Mouse (Mus musculus) forebrain, embryonic 11.5 days (tissue): ENCODE data around the gene Oxsr1. TPM values are rescaled to one million over a fixed set of nuclear protein-coding genes. Genes with fewer than 3 reads are reported as not detected.

Source experiments
- ATAC-seq: fragments of 200-750 bp; cut with Nextera tagmentation; replicated peaks from 2 replicates; pipeline ENCODE4 v1.8.0; 2017; ENCODE audit warnings: moderate TSS enrichment; ENCODE audit not compliant: low FRiP score
- DNase-seq: peaks from one replicate; pipeline ENCODE4 v3.0.0-alpha.2; 2017; ENCODE audit warnings: low spot score
- H3K27ac ChIP-seq: fragments of 300-500 bp; sonication (generic); 2 replicates; pipeline ENCODE4 v1.5.1; 2014; ENCODE audit warnings: low read depth, low read length
- H3K27me3 ChIP-seq: fragments of 300-500 bp; sonication (generic); 2 replicates; pipeline ENCODE4 v1.6.1; 2014; ENCODE audit warnings: mild to moderate bottlenecking, low read length, mixed read lengths; ENCODE audit not compliant: control insufficient read depth, insufficient read depth
- H3K36me3 ChIP-seq: fragments of 300-500 bp; sonication (generic); 2 replicates; pipeline ENCODE4 v1.6.1; 2014; ENCODE audit warnings: mild to moderate bottlenecking, low read length, moderate library complexity, mixed read lengths; ENCODE audit not compliant: control insufficient read depth, insufficient read depth
- H3K4me1 ChIP-seq: fragments of 300-500 bp; sonication (generic); replicated peaks from 2 replicates; pipeline ENCODE4 v1.6.1; 2014; ENCODE audit warnings: low read length, mixed read lengths; ENCODE audit not compliant: control insufficient read depth, insufficient read depth
- H3K4me2 ChIP-seq: fragments of 300-500 bp; sonication (generic); 2 replicates; pipeline ENCODE4 v1.6.1; 2014; ENCODE audit warnings: low read depth, mild to moderate bottlenecking, low read length, moderate library complexity, mixed read lengths; ENCODE audit not compliant: severe bottlenecking
- H3K4me3 ChIP-seq: fragments of 300-500 bp; sonication (generic); 2 replicates; pipeline ENCODE4 v1.5.1; 2014; ENCODE audit warnings: low read depth, low read length
- H3K9ac ChIP-seq: fragments of 300-500 bp; sonication (generic); 2 replicates; pipeline ENCODE4 v1.6.1; 2014; ENCODE audit warnings: low read length
- H3K9me3 ChIP-seq: fragments of 300-500 bp; sonication (generic); 2 replicates; pipeline ENCODE4 v1.6.1; 2016; ENCODE audit warnings: low read length, mixed read lengths; ENCODE audit not compliant: control insufficient read depth
- WGBS: fragments of 180-500 bp; shearing (Covaris S2); extraction: QIAGEN DNeasy Blood & Tissue Kit; methylation state at CpG from one replicate; pipeline ENCODE4 v1.1.7; 2014; 5-methylcytosine and 5-hydroxymethylcytosine counted together
- polyA plus RNA-seq: library from polyadenylated mRNA; unstranded; fragments of >200 nt; fragmentation: Nextera tagmentation; extraction: Ambion mirVana; gene quantifications from 2 replicates; pipeline ENCODE4 v1.2.1, GENCODE M21; 2014

Gene Oxsr1
- polyA plus RNA-seq, 1 experiment from 2014 or later, result 19.7 TPM

- Histone ChIP-seq H3K36me3 (no peaks in the 10 kb centered on the region), H3K9ac (peak within 1 kb of the TSS; percentile 83), H3K27ac (no peak within 1 kb of the TSS), H3K4me3 (peak within 1 kb of the TSS; percentile 66), H3K9me3 (no peaks in the 10 kb centered on the region), H3K27me3 (no peaks in the 10 kb centered on the region), H3K4me1 (no peaks in the 10 kb centered on the region), H3K4me2 (peak within 1 kb of the TSS; percentile 87)
- DNase-seq, result peak; percentile 95
- peak; percentile 91 for ATAC-seq
- 3% methylated on average over 65 of the region's 65 CpGs for WGBS
These were observed 35.3 kb upstream of the Oxsr1 start, which contains the start of gene Xylb for GRCm38 (mm10) chr9:119357331-119358057. Gene Xylb (plus strand): TSS chr9:119357381.

DNA sequence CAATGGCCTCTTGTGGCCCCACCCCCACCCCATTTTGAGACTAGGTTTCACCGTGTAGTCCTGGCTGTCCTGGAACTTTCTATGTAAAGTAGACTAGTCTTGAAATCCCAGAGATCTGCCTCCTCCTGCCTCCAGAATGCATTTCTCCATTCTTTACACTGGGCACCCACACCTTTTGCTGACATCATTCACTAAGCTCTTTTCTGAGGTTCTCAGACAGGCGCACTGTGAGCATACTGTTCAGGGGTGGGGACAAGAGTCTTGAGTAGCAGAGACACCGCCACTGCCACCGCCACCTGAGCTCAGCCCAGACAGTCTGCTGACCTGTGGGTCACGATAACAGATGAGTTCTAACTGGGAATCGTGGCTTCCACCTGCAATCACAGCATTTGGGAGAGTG is 33.7 kb upstream of the Oxsr1 start:
- no peak overlapping the region for H3K4me3 ChIP-seq
- no peak overlapping the region for H3K4me2 ChIP-seq
- no peaks in the 10 kb centered on the region for H3K9me3 ChIP-seq
- no peak overlapping the region for H3K27ac ChIP-seq
- no peaks in the 10 kb centered on the region; the same call in 1 of the 2 replicates for H3K36me3 ChIP-seq
- WGBS, result 84% methylated on average over 6 of the region's 6 CpGs
- ATAC-seq (no peak), DNase-seq (no peak)
- no peak overlapping the region for H3K9ac ChIP-seq
- no peaks in the 10 kb centered on the region for H3K27me3 ChIP-seq
- H3K4me1 ChIP-seq, result no peaks in the 10 kb centered on the region

- ATAC-seq, result no peak
- 85% methylated on average over 6 of the region's 6 CpGs for whole genome bisulfite sequencing
- H3K9me3 ChIP-seq, result no peaks in the 10 kb centered on the region
- peaks cover 4% of the 10 kb centered on the region; the same call in 1 of the 2 replicates for H3K36me3 ChIP-seq
- H3K4me1 ChIP-seq, result no peaks in the 10 kb centered on the region
- no peak overlapping the region for H3K9ac ChIP-seq
- no peak for DNase-seq
- no peaks in the 10 kb centered on the region for H3K27me3 ChIP-seq
- H3K4me2 ChIP-seq, result no peak overlapping the region
- H3K27ac ChIP-seq, result no peak overlapping the region
- H3K4me3 ChIP-seq, result no peak overlapping the region
These were observed 31.7 kb upstream of the Oxsr1 start for GRCm38 (mm10) chr9:119353926-119354325.

DNA sequence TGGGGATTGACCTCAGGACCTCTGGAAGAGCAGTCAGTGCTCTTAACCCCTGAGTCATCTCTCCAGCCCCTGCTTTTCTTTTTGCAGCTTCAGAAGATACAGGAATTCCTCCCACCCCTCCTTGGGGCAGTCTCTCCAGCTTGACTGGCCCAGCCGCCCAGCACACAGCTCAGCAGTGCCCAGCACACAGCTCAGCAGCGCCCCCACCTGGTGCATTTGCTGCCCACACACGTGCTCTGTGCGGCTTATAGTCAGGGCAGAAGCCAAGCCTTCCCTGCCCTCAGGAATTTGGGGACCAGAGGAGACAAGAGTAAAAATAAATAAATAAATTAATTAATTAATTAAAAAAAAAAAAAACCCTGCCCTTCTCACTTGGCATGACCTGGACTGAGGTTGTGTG is 29.8 kb upstream of the Oxsr1 start:
- peak; percentile 87 for ATAC-seq
- Histone ChIP-seq H3K4me3 (no peak overlapping the region), H3K36me3 (peaks cover 4% of the 10 kb centered on the region; the same call in 1 of the 2 replicates), H3K4me2 (no peak overlapping the region), H3K9ac (no peak overlapping the region), H3K27ac (no peak overlapping the region), H3K9me3 (no peaks in the 10 kb centered on the region), H3K27me3 (no peaks in the 10 kb centered on the region), H3K4me1 (no peaks in the 10 kb centered on the region)
- 15% methylated on average over 4 of the region's 4 CpGs for WGBS
- DNase-seq, result peak; percentile 90

GRCm38 (mm10) chr9:119350947-119351705 is 28.9 kb upstream of the Oxsr1 start:
- Histone ChIP-seq H3K9ac (no peak overlapping the region), H3K27ac (no peak overlapping the region), H3K27me3 (no peaks in the 10 kb centered on the region), H3K4me1 (no peaks in the 10 kb centered on the region), H3K4me3 (no peak overlapping the region), H3K9me3 (no peaks in the 10 kb centered on the region), H3K4me2 (no peak overlapping the region), H3K36me3 (peaks cover 8% of the 10 kb centered on the region)
- no peak for DNase-seq
- 94% methylated on average over 10 of the region's 10 CpGs for WGBS
- no peak for ATAC-seq

DNA sequence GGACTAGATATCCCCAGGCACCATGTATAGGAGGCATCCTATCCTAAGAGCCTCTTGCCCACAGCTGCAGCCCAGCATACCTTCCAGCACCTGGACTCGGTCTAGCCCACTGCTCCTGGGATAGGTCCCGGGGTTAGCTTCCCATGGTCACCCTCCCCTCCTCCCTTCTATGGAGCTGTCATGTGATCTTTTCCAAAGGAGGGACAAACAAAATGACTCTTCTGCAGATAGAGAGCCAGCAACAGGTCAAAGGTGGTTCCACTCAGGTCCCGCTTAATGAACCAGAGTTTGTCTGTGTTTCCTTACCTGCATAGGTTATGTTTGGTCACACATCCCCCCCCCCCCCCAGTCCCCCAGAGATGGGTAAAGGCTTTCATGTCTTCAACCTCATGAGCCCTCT is 28.3 kb upstream of the Oxsr1 start:
- H3K27ac ChIP-seq, result no peak overlapping the region
- no peaks in the 10 kb centered on the region for H3K4me1 ChIP-seq
- H3K36me3 ChIP-seq, result peaks cover 10% of the 10 kb centered on the region
- H3K9me3 ChIP-seq, result no peaks in the 10 kb centered on the region
- no peak overlapping the region for H3K4me2 ChIP-seq
- DNase-seq, result no peak
- H3K27me3 ChIP-seq, result no peaks in the 10 kb centered on the region
- no peak overlapping the region for H3K9ac ChIP-seq
- ATAC-seq, result no peak
- 88% methylated on average over 3 of the region's 3 CpGs for WGBS
- H3K4me3 ChIP-seq, result no peak overlapping the region

DNA sequence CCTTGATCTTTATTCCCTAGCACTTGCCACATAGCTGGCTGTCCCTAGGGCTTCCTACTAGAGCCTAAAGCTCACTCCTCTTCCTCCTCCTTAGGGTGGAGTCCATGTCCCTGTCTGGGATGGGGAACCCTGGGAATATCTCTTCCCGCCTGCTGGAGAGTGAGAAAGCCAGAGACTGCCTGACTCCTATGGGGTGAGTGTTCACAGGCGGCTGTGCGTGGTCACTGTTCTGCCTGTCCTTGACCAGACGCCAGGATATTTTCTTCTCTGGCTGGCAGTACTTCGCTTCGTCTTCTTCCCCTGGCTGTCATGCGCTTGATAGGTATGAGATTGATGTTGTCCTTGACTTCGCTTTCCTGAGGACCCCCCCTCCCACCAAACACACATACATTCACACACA is 24.1 kb upstream of the Oxsr1 start:
- WGBS, result 92% methylated on average over 8 of the region's 8 CpGs
- Histone ChIP-seq H3K27ac (no peak overlapping the region), H3K27me3 (no peaks in the 10 kb centered on the region), H3K4me1 (peaks cover 6% of the 10 kb centered on the region; the same call in 1 of the 2 replicates), H3K4me2 (no peak overlapping the region), H3K36me3 (peaks cover 10% of the 10 kb centered on the region), H3K4me3 (no peak overlapping the region), H3K9me3 (no peaks in the 10 kb centered on the region), H3K9ac (no peak overlapping the region)
- ATAC-seq (no peak), DNase-seq (no peak)

GRCm38 (mm10) chr9:119342728-119343127 is 20.5 kb upstream of the Oxsr1 start:
- 92% methylated on average over 7 of the region's 7 CpGs for WGBS
- H3K27me3 ChIP-seq, result peaks cover 3% of the 10 kb centered on the region; the same call in 1 of the 2 replicates
- peaks cover 7% of the 10 kb centered on the region; the same call in 1 of the 2 replicates for H3K4me1 ChIP-seq
- H3K27ac ChIP-seq, result no peak overlapping the region
- no peak overlapping the region for H3K9ac ChIP-seq
- H3K9me3 ChIP-seq, result no peaks in the 10 kb centered on the region
- ATAC-seq, result no peak
- H3K36me3 ChIP-seq, result peaks cover 6% of the 10 kb centered on the region
- H3K4me3 ChIP-seq, result no peak overlapping the region
- no peak for DNase-seq
- no peak overlapping the region for H3K4me2 ChIP-seq
